Mouse (Mus musculus) layer of hippocampus, adult 8-10 months (tissue): ENCODE results near the gene 1700030K09Rik. TPM values are rescaled to one million over a fixed set of nuclear protein-coding genes. Genes with fewer than 3 reads are reported as not detected.

Experiments used
- DNase-seq, 2 experiments: peaks; one replicate each; pipeline ENCODE4 v3.0.0; 2022; ENCODE audit warnings: low spot score in 2 of 2
- total RNA-seq, 4 experiments: library from RNA; stranded (reverse); gene quantifications; 2 replicates each; pipeline ENCODE4 v1.2.4; 2022

The 1700030K09Rik gene
- 10 to 100 TPM in 3 of 4 experiments, 1 to 10 TPM in 1; 9.6 to 14.3 (median 12.0) TPM for total RNA-seq

GRCm38 (mm10) chr8:72443338-72443993 lies at the start of gene 1700030K09Rik, which contains the start of gene Calr3:
Gene 1700030K09Rik (plus strand): TSS chr8:72443880.
Gene Calr3 (minus strand): TSS chr8:72443870.
- peak; percentile 99 for DNase-seq

- no peak for DNase-seq
Observed at GRCm38 (mm10) chr8:72401381-72401780, 42.3 kb upstream of the 1700030K09Rik start.

GRCm38 (mm10) chr8:72402981-72403380 lies 40.7 kb upstream of the 1700030K09Rik start:
- no peak for DNase-seq

- no peak for DNase-seq
Observed at GRCm38 (mm10) chr8:72407878-72408277, 35.8 kb upstream of the 1700030K09Rik start.

- DNase-seq, result no peak
Observed at GRCm38 (mm10) chr8:72409443-72409842, 34.2 kb upstream of the 1700030K09Rik start.

- DNase-seq, result no peak
Observed at GRCm38 (mm10) chr8:72413839-72414238, 29.8 kb upstream of the 1700030K09Rik start.

- DNase-seq, result no peak
Observed at GRCm38 (mm10) chr8:72415252-72415651, 28.4 kb upstream of the 1700030K09Rik start.

GRCm38 (mm10) chr8:72418073-72418472 lies 25.6 kb upstream of the 1700030K09Rik start:
- no peak for DNase-seq

- peak in 1 of 2 experiments; percentile 18 for DNase-seq
Observed at GRCm38 (mm10) chr8:72420571-72421361, 22.9 kb upstream of the 1700030K09Rik start.

GRCm38 (mm10) chr8:72421362-72422335 lies 22.0 kb upstream of the 1700030K09Rik start, which contains the start of gene Eps15l1:
Gene Eps15l1 (minus strand): TSS chr8:72421460.
- DNase-seq, result peak; percentile 98

- no peak for DNase-seq
Observed at GRCm38 (mm10) chr8:72422926-72423325, 20.8 kb upstream of the 1700030K09Rik start.

GRCm38 (mm10) chr8:72429676-72430075 lies 14.0 kb upstream of the 1700030K09Rik start:
- DNase-seq, result no peak

- DNase-seq, result no peak
Observed at GRCm38 (mm10) chr8:72434952-72435351, 8.7 kb upstream of the 1700030K09Rik start.

GRCm38 (mm10) chr8:72438248-72439015 lies 5.2 kb upstream of the 1700030K09Rik start:
- DNase-seq, result no peak

- no peak for DNase-seq
Observed at GRCm38 (mm10) chr8:72443994-72444350, 292 bp downstream of the 1700030K09Rik start.

- DNase-seq, result no peak
Observed at GRCm38 (mm10) chr8:72445071-72445470, 1.4 kb downstream of the 1700030K09Rik start.

- DNase-seq, result no peak
Observed at GRCm38 (mm10) chr8:72451516-72451915, 7.8 kb downstream of the 1700030K09Rik start.

GRCm38 (mm10) chr8:72453904-72454303 lies 10.2 kb downstream of the 1700030K09Rik start:
- DNase-seq, result no peak

- no peak for DNase-seq
Observed at GRCm38 (mm10) chr8:72455317-72455716, 11.6 kb downstream of the 1700030K09Rik start.

GRCm38 (mm10) chr8:72457806-72458205 lies 14.1 kb downstream of the 1700030K09Rik start:
- no peak for DNase-seq
